Mouse (Mus musculus) bone marrow macrophage, adult 2 months (primary cell): ENCODE measurements around the gene Pitx2.

Experiments used
- CTCF ChIP-seq: IDR thresholded peaks from 2 replicates; pipeline ENCODE4 v1.5.1; 2012; ENCODE audit warnings: low read depth, mild to moderate bottlenecking, low read length, moderate library complexity
- POLR2A ChIP-seq: IDR thresholded peaks from 2 replicates; pipeline ENCODE4 v1.6.1; 2012; ENCODE audit warnings: mild to moderate bottlenecking, low read depth, low read length, borderline replicate concordance

- TF ChIP-seq CTCF (no peak), POLR2A (no peak)
Observed at GRCm38 (mm10) chr3:129218371-129218921, 18.8 kb downstream of the Pitx2 start.
